Mouse (Mus musculus) myocyte (in vitro differentiated cells): ENCODE results near the gene Rnf214. TPM values are rescaled to one million over a fixed set of nuclear protein-coding genes. Genes with fewer than 3 reads are reported as not detected.

Source experiments
- H3K27me3 ChIP-seq: one replicate; pipeline ENCODE4 v1.6.1; 2011; ENCODE audit not compliant: control insufficient read depth, insufficient read depth, insufficient read length
- H3K36me3 ChIP-seq: one replicate; pipeline ENCODE4 v1.6.1; 2011; ENCODE audit not compliant: control insufficient read depth, insufficient read depth
- H3K4me2 ChIP-seq: one replicate; pipeline ENCODE4 v1.6.1; 2011; ENCODE audit warnings: low read depth, control low read depth
- H3K4me3 ChIP-seq: one replicate; pipeline ENCODE4 v1.5.1; 2011; ENCODE audit warnings: mild to moderate bottlenecking, control low read depth, moderate library complexity
- H3K79me2 ChIP-seq: one replicate; pipeline ENCODE4 v1.6.1; 2011; ENCODE audit not compliant: control insufficient read depth, insufficient read depth
- H3ac ChIP-seq: one replicate; pipeline ENCODE4 v1.6.1; 2011; ENCODE audit not compliant: control insufficient read depth, insufficient read length
- CEBPB ChIP-seq: IDR thresholded peaks from 2 replicates; pipeline ENCODE4 v1.6.1; 2011; ENCODE audit warnings: mild to moderate bottlenecking, moderate library complexity; ENCODE audit not compliant: poor library complexity, insufficient read depth, severe bottlenecking
- E2F4 ChIP-seq: IDR thresholded peaks from one replicate; pipeline ENCODE4 v1.6.1; 2011; ENCODE audit warnings: mild to moderate bottlenecking, control low read depth, moderate library complexity; ENCODE audit not compliant: insufficient read depth
- MAX ChIP-seq: IDR thresholded peaks from one replicate; pipeline ENCODE4 v1.6.1; 2011; ENCODE audit warnings: low read depth, mild to moderate bottlenecking, control low read depth
- MYOD1 ChIP-seq, 3 experiments: IDR thresholded peaks; one replicate each; pipeline ENCODE4 v1.6.1; 2011; ENCODE audit warnings: control low read depth in 2 of 3, low read depth in 2 of 3, mild to moderate bottlenecking in 2 of 3, moderate library complexity in 1 of 3; ENCODE audit not compliant: insufficient read length in 2 of 3, control insufficient read depth in 1 of 3
- MYOG ChIP-seq, 3 experiments: IDR thresholded peaks; one replicate each; pipeline ENCODE4 v1.6.1; 2011; ENCODE audit warnings: control low read depth in 2 of 3, low read depth in 2 of 3, mild to moderate bottlenecking in 2 of 3; ENCODE audit not compliant: insufficient read length in 2 of 3, control insufficient read depth in 1 of 3, insufficient read depth in 1 of 3
- POLR2A ChIP-seq: IDR thresholded peaks from one replicate; pipeline ENCODE4 v1.6.1; 2011; ENCODE audit warnings: low read depth, mild to moderate bottlenecking, control low read depth, moderate library complexity; ENCODE audit not compliant: insufficient read length
- POLR2AphosphoS2 ChIP-seq: IDR thresholded peaks from one replicate; pipeline ENCODE4 v1.6.1; 2011; ENCODE audit warnings: low read depth, control low read depth; ENCODE audit not compliant: insufficient read length
- REST ChIP-seq: IDR thresholded peaks from one replicate; pipeline ENCODE4 v1.6.1; 2011; ENCODE audit warnings: mild to moderate bottlenecking, control low read depth, moderate library complexity; ENCODE audit not compliant: insufficient read depth, insufficient read length
- SRF ChIP-seq: IDR thresholded peaks from one replicate; pipeline ENCODE4 v1.6.1; 2011; ENCODE audit warnings: low read depth; ENCODE audit not compliant: control insufficient read depth, insufficient read length
- TCF12 ChIP-seq: IDR thresholded peaks from one replicate; pipeline ENCODE4 v1.6.1; 2011; ENCODE audit warnings: mild to moderate bottlenecking, control low read depth; ENCODE audit not compliant: poor library complexity, insufficient read depth, severe bottlenecking
- TCF3 ChIP-seq: IDR thresholded peaks from one replicate; pipeline ENCODE4 v1.6.1; 2011; ENCODE audit warnings: low read depth, control low read depth; ENCODE audit not compliant: insufficient read length
- USF1 ChIP-seq: IDR thresholded peaks from one replicate; pipeline ENCODE4 v1.6.1; 2011; ENCODE audit warnings: low read depth, mild to moderate bottlenecking, control low read depth, moderate library complexity
- polyA plus RNA-seq: library from polyadenylated mRNA; unstranded; fragments of >200 nt; fragmentation: generic; extraction: Trizol; gene quantifications from one replicate; pipeline ENCODE4 v1.2.1, GENCODE M21; 2012; ENCODE audit warnings: missing spikeins

Gene Rnf214
- polyA plus RNA-seq, 1 experiment = 14.6 TPM

DNA sequence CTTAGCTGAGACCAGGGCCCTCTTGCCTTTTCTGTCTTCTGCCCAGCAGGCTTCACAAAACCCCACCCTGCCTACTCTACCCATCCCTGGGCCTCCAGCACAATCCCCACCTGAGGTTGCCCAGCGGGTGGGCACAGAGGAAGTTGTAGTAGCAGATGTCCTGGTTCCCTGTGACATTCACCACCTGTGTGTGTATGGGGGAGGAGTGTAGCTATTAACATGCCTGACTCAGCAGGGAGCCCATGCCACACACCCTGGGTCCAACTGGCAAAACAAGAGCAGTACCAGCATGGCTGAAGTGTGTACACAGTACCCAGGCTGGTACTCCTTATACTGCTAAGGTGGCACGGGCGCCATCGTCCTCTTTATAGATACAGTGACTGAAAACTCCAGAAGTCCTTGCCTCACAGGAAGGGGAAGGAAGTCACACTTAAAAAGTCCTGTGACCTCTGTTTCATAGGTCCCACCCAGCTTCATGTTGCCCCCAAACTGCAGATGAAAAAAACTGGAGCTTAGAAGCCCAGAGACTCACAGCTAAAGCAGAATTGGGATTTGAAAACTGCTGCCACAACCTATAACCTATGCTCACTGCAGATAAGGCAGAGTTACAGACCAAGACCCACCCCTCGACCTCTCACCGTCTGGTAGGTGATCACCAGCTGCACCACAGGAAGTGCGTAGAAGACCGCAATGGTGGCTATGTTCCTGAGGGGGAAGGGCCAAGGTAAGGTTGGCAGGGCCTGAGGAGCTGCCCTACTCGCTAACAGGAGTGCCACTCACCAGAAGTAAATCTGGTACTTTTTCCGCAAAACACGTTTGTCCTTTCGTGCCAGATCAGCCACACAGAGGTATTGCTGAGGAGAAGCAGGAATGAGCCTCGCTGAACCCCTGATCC is 38.0 kb upstream of the Rnf214 start:
- Histone ChIP-seq H3K27me3 (no peaks in the 10 kb centered on the region), H3K4me2 (no peak overlapping the region), H3K79me2 (no peaks in the 10 kb centered on the region), H3K4me3 (no peak overlapping the region), H3K36me3 (peaks cover 17% of the 10 kb centered on the region), H3ac (no peak overlapping the region)
- TF ChIP-seq POLR2AphosphoS2 (no peak), TCF3 (no peak), MYOG (IDR thresholded peaks at IDR 0.05; ENCODE audit: control insufficient read depth in 1 of 3, insufficient read depth in 1 of 3, insufficient read length in 2 of 3, low read depth in 2 of 3) (no peak), E2F4 (no peak)

DNA sequence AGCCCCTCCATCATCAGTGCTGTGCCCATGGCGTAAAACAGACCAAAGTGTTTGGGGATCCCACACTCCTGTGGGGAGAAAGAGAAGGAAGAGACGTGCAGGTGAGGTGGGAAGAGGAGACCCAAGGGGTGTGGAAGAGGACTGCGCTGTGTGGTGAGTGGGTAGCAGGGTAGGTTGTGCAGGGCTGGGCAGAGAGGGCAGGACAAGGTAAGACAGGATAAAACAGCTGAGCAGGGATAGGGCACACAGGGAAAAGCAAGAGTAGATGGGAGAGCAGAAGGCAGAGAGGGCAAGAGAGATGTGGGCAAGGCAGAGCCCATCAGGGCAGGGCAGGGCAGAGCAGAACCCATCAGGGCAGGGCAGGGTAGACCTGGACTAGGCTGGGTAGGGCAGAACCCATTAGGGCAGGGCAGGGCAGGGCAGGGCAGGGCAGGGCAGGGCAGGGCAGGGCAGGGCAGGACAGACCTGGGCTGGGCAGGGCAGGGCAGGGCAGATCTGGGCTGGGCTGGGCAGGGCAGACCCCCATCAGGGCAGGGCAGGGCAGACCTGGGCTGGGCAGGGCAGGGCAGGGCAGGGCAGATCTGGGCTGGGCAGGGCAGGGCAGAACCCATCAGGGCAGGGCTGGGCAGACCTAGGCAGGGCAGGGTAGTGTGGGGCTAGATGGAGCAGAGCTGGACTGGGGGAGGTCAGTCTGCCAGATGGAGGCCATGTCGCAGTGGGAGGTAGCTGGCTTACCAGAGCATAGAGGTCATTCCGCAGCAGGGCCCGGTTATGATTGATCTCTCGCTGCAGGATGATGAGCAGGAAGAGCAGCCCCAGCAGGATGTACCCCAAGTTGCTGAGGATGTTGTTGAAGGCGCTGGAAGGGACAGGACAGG is 37.2 kb upstream of the Rnf214 start:
- Histone ChIP-seq H3K4me3 (no peak overlapping the region), H3K79me2 (no peaks in the 10 kb centered on the region), H3K4me2 (no peak overlapping the region), H3K36me3 (peaks cover 10% of the 10 kb centered on the region), H3K27me3 (no peaks in the 10 kb centered on the region), H3ac (no peak overlapping the region)
- TF ChIP-seq CEBPB = no peak

DNA sequence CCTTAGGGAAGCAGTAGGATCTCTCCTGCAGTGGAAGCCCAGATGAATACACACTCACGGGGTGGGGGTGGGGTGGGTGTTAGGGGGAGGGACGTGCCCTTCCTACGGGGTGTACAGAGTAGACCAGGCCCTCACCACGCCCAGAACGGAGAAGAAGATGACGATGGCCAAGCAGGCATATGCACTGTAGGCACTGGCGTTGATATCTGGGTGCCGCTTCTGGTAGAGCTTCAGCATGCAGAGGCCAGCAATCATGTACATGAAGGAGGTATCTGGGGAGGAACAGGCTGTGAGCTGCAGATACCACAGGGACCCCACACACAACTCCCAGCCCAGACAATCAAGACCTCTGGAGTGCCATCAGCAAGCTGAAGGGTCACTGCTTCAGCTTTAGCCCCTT is 36.2 kb upstream of the Rnf214 start:
- H3K4me2 ChIP-seq = no peak overlapping the region
- no peak for TF ChIP-seq USF1
- no peak for TF ChIP-seq MAX
- TF ChIP-seq MYOG (IDR thresholded peaks at IDR 0.05; ENCODE audit: control insufficient read depth in 1 of 3, insufficient read depth in 1 of 3, insufficient read length in 2 of 3, low read depth in 2 of 3) = no peak
- TF ChIP-seq CEBPB = no peak
- TF ChIP-seq MYOD1 (IDR thresholded peaks at IDR 0.05; ENCODE audit: control insufficient read depth in 1 of 3, insufficient read length in 2 of 3, low read depth in 2 of 3) = no peak
- TF ChIP-seq REST = no peak
- no peak for TF ChIP-seq E2F4
- no peak for TF ChIP-seq POLR2A
- TF ChIP-seq POLR2AphosphoS2 = no peak
- TF ChIP-seq SRF = no peak
- TF ChIP-seq TCF3 = no peak
- peaks cover 10% of the 10 kb centered on the region for H3K36me3 ChIP-seq
- no peak overlapping the region for H3K4me3 ChIP-seq
- H3ac ChIP-seq = no peak overlapping the region
- H3K79me2 ChIP-seq = no peaks in the 10 kb centered on the region
- no peaks in the 10 kb centered on the region for H3K27me3 ChIP-seq

DNA sequence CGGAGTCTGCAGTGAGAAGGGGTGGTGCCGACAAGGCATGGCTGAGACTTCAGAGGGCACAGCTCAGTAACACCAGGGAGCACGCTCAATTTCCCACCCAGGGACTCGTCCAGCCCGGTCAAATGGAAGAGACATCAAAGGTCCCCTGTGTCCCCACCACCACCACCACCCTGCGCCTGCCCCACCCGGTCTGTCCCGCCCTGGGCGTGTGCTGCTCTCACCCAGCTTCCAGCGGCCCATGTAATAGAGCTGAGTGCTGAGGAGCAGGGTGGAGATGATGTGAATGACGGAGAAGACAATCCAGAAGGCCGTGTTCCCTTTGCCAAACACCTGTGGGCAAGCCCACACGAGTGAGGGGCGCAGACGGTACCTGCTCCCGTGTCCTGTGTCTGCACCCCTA is 35.8 kb upstream of the Rnf214 start:
- Histone ChIP-seq H3K4me3 (no peak overlapping the region), H3K27me3 (no peaks in the 10 kb centered on the region), H3K79me2 (no peaks in the 10 kb centered on the region), H3ac (no peak overlapping the region), H3K36me3 (peaks cover 10% of the 10 kb centered on the region), H3K4me2 (no peak overlapping the region)
- TF ChIP-seq MYOD1 (IDR thresholded peaks at IDR 0.05; ENCODE audit: control insufficient read depth in 1 of 3, insufficient read length in 2 of 3, low read depth in 2 of 3) (no peak), TCF3 (no peak), CEBPB (no peak), POLR2AphosphoS2 (no peak), E2F4 (no peak), REST (no peak), TCF12 (no peak), USF1 (no peak), MAX (no peak), SRF (no peak), MYOG (IDR thresholded peaks at IDR 0.05; ENCODE audit: control insufficient read depth in 1 of 3, insufficient read depth in 1 of 3, insufficient read length in 2 of 3, low read depth in 2 of 3) (no peak), POLR2A (no peak)

DNA sequence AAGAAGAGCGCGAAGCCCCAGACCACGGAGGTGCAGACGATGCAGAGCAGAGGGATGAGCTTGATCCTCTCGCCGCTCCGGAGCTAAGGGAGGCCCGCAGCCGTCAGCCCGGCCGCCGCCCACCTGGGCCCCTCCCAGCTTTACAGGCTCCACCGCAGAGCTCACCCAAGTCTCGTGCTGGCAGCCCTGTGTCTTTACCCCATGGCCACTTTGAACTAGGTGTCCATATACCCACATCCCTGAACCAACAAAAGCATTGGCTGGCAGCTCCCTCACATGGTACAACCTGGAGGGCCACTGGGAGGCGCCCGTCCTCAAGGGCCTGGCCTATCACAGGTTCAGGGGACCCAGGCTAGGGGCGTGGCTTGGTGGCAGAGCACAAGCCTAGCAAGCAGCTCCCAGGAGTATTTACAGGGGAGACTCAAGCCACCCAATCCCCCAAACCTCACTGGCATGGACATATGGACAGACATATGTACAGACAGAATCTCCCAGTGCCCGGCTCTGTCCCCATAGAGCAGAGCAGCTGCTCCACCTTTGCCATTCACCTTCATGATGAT is 34.7 kb upstream of the Rnf214 start:
- H3K4me3 ChIP-seq = no peak overlapping the region
- peaks cover 10% of the 10 kb centered on the region for H3K36me3 ChIP-seq
- no peak overlapping the region for H3ac ChIP-seq
- no peaks in the 10 kb centered on the region for H3K79me2 ChIP-seq
- TF ChIP-seq POLR2AphosphoS2 (no peak), TCF3 (no peak), MYOG (IDR thresholded peaks at IDR 0.05; ENCODE audit: control insufficient read depth in 1 of 3, insufficient read depth in 1 of 3, insufficient read length in 2 of 3, low read depth in 2 of 3) (no peak), E2F4 (no peak), USF1 (no peak), POLR2A (no peak), MAX (no peak)
- no peak overlapping the region for H3K4me2 ChIP-seq
- H3K27me3 ChIP-seq = no peaks in the 10 kb centered on the region
